Mouse (Mus musculus): ENCODE data around the gene Gm20532.

Gene Gm20532

DNA sequence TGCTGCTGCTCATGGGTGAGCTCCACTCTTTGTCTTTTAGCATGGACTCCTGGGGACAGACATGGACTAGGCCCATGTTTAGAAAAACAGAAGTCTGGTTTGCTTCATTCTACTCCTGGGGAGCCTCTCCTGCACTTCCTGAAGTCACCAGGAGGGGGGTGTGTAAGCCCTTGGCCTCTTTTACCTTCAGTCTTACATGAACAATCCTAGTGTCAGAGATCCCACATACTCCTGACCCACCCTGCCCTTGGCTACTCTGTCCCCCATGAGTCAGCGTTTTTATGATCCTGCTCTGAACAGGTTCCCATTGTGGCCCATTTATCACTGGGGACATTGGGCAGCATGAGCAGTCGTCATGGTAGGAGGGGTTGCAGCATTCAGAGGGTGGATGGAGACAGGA lies 57.5 kb downstream of the Gm20532 start:
- DNase-seq (ENCODE audit: low spot score in 2 of 2): peak in 1 of 2 experiments; percentile 22

DNA sequence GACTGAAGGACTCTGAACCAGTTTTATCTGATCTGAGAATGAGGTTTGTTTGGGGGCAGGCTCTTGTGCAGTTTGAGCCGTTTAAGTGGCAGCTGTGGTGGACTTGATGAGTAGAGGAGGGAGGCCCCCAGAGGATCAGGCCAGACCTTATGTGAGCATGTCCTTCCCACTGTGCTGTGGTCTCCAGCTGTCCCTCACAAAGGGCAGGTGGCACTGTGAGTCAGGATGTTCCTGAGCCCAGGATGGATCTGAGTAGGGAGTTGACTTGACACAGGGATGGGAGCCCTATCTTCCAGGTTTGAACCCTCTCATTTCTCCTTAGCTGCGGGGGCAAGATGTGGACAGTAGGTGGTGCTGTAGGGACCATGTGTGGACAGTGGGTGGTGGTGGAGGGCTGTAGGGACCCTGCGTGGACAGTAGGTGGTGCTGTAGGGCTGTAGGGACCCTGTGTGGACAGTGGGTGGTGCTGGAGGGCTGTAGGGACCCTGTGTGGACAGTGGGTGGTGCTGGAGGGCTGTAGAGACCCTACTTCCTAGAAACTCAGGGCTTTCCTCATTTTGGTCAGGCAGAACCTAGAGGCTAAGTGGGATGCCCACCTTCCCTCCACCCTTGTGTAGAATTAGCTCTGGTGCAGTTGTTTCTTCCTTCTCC lies 60.3 kb downstream of the Gm20532 start:
- peak; percentile 64 to 69 for DNase-seq (ENCODE audit: low spot score in 2 of 2)

DNA sequence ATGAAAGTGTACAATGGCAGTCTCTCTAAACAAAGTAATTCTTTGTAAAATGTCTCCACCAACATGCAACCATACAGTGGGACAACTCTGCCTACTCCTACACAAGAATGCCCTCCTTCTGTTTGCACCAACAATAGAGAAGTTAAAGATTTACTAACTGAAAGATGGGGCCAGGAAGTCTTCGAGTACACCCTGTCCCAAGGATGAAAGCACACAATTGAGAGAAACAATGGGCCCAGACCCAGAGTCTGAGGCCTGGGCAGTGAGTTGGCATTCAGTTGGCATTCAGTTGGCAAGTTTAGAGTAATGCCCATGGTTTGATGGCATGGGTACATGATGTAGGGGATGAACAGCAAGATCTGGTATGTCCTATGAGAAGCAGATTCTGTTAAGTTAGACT lies 68.2 kb downstream of the Gm20532 start:
- no peak for DNase-seq (ENCODE audit: low spot score in 2 of 2)

DNA sequence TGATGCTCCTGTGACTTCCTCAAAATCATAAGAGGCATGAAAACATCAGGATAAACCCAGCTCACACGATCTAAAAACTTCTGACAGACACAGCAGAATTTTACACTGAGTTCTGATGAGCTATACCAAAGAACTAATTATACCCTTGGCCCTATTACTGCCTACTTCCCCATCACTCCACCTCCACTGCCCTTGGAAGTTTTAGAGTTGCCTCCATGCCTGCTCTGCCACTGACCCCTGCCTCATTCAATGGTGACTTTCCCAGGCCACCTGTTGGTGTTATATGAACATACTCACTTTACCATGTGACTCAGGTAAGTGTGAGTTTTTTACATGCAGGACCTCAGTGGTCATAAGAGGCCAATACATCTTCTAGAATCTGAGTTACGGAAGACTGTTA lies 71.0 kb downstream of the Gm20532 start:
- no peak for DNase-seq (ENCODE audit: low spot score in 2 of 2)

DNA sequence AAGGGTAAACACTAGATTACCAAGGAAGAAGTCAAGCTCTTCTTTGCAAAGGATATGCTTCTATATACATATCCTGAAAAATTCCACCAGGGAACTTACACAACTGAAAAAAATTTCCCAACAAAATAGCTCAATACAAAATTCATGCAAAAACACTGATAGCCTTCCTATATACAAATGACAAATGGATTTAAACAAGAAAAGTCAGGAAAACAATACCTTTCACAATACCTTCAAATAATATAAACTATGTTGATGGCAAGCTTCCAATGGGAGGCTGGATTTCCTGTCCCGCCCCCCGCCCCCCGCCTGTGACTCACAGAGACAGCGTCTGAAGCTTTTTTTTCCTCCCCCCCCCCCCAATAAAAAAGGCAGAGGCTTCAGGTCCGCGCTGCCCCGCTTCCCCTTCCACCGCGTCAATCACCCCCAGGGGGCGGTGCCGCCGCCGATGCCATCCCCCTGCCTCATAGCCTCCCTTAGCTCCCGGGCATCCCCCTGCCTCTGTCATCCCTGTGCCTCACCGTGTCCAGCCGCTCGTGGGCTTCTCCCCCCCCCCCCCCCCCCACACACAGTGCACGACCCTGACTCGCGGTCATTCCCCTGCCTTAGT lies 74.8 kb downstream of the Gm20532 start:
- no peak for DNase-seq (ENCODE audit: low spot score in 2 of 2)

DNA sequence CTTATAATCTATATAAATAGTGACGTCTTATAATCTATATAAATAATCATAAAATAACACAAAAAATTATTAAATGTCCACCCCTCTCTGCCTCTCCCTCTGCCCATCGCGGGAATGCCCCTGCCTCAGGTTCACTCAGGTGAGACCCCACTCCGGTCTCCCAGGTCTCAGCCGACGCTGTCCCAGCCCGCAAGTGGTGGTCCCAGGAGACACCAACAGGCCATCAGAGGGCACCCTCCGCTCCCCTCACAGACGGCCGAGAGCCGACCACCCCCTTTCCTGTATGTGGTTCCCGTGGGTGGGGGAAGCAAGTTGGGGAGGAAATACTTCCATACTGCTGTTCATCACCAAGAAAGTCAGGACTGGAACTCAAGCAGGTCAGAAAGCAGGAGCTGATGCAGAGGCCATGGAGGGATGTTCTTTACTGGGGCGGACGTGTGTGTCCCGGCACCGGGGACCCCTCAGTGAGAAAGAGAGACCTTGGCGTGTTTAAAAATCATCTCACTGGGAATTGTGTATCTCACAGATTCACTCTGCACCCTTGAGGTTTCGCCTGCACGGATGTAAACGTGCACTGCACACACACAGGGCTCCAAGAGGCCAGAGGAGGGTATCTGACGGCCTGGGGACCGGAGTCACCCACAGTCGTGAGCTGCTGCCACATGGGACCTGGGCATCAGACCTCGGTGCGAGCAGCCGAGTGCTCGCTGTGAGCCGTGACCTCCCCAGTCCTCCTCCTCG lies 75.5 kb downstream of the Gm20532 start:
- DNase-seq (ENCODE audit: low spot score in 2 of 2): no peak

DNA sequence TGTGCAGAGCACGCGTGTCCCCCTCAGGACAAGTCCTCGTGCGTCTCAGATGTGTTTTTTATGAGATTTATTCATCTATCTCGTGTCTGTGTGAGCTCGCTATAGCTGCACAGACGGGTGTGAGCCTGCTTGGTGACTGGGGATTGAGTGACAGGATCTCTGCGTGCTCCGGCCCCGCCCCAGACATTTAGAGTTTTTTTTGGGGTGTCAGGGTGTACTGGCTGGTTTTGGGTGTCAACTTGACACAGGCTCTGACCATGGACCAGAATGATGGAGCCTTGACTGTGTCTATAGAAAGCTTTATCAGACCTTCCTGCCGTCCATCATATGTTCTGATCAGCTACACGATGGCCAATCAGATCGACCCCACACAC lies 76.1 kb downstream of the Gm20532 start:
- no peak for DNase-seq (ENCODE audit: low spot score in 2 of 2)

DNA sequence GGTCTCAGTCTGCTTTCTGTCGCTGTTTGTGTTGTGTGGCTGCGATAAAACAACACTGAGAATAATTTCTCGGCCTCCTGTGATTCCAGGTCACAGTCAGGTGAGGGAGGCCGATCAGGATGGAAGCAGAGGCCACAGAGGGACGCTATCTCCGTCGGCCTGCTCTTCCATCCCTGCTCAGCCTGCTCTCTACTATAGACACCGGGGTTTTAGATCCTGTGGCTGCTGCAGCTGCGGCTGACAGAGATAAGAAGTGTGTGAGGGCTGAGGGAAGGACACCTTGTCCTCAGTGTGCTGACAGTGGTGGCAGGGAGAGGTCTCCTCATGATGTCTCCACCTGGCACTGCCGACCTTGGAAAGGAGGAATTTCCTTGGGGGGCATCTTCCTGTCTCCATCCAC lies 76.7 kb downstream of the Gm20532 start:
- no peak for DNase-seq (ENCODE audit: low spot score in 2 of 2)

DNA sequence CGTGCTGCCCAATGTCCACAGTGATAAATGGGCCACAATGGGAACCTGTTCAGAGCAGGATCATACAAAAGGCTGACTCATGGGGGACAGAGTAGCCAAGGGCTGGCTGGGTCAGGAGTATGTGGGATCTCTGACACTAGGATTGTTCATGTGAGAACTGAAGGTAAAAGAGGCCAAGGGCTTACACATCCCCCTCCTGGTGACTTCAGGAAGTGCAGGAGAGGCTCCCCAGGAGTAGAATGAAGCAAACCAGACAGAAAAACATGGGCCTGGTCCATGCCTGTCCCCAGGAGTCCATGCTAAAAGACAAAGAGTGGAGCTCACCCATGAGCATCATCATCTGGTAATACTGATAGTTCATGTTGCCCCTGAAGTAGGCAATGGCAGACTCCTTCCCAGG lies 77.1 kb downstream of the Gm20532 start:
- DNase-seq (ENCODE audit: low spot score in 2 of 2): peak; percentile 27 to 40

DNA sequence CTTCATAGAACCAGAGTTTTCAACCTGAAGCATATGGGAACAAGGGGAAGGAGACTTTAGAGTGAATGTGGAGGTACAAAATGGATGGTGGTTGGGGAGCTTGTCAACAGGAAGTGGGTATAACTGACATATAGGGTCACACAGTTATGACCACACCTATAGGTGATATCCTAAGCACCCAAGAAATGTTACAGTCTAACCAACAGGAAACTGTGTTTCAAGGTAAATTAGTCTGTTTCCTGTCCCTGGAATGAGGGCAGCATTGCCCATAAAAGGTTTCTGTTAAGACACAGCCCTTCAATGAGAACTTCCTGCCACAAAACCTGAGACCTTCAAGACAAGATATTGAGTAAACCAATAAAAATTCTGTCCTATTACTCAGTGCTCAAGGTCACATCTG lies 82.3 kb downstream of the Gm20532 start:
- no peak for DNase-seq (ENCODE audit: low spot score in 2 of 2)

DNA sequence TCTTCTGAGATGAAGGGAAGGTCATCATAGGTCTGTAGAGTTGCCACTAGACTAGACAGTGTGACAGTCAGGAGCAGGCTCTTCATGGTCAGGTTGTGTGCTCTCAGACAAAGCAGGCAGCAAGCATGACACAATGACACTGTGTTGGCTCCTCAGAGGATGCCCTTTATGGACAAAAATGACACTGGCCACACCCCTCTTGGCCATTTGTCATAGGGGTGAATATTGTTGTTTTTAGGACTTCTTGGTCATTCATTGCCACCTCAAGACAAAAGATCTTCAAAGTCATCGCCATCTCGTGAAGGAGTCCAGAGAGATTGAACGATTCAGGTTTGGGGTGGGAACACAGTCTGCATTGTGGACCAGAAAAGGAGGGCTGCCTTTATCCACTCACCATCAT lies 84.7 kb downstream of the Gm20532 start, which contains the start of gene Lcn4:
Gene Lcn4 (minus strand): TSS at position 101 of the 400 bp plus-strand sequence.
- DNase-seq (ENCODE audit: low spot score in 2 of 2): no peak

Measured in right cerebral cortex, adult 2 months (tissue).